Mouse (Mus musculus) left cerebral cortex, adult 2 months (tissue): ENCODE data around the gene Jazf1. TPM values are rescaled to one million over a fixed set of nuclear protein-coding genes. Genes with fewer than 3 reads are reported as not detected.
A peak's percentile ranks its signal among the peaks of the same experiment; 100 is the strongest.

ENCODE experiments used
- DNase-seq, 2 experiments: peaks; one replicate each; pipeline ENCODE4 v3.0.0; 2021 to 2022; ENCODE audit warnings: low spot score in 2 of 2, mixed read lengths in 1 of 2; ENCODE audit errors: extremely low spot score in 1 of 2
- H3K27ac ChIP-seq: fragments of 200-600 bp; 2 replicates; pipeline ENCODE4 v1.8.1; 2022
- H3K4me3 ChIP-seq: fragments of 200-600 bp; 2 replicates; pipeline ENCODE4 v1.8.1; 2022
- CTCF ChIP-seq: fragments of 200-600 bp; IDR thresholded peaks from 2 replicates; pipeline ENCODE4 v1.8.1; 2022; ENCODE audit warnings: antibody characterized with exemption, mild to moderate bottlenecking, moderate library complexity
- intact Hi-C: fragments of 180-260 bp; cut with DNase I; formaldehyde crosslinking; loops from one replicate; pipeline ENCODE4 v1.15.1; 2025
- total RNA-seq, 2 experiments: library from RNA; stranded (reverse); gene quantifications; 2 replicates each; pipeline ENCODE4 v1.2.3; 2021

The Jazf1 gene
- total RNA-seq, 2 experiments from 2014 or later: 25.8 to 29.0 TPM

DNA sequence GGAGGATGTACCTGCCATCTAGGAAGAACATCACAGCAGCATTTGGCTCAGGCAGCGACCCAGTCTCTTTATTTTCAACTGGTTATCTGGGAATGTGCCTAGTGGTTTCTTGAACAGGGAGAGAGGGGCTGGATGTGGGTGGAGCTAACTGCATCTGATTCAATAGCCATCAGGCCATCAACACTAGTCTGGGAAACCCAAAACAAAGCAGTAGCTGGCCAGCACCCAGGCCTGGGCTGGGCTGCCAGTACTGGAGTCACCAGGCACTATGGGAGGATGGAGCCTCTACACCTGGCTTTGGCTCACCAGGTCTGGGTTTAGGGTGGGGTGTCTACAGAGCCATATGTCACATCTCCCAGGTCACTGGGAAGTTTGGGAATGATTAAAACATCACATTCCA, 271.7 kb downstream of the Jazf1 start:
- TF ChIP-seq CTCF: no peak
- no peak overlapping the region for H3K4me3 ChIP-seq
- no peak overlapping the region for H3K27ac ChIP-seq
- intact Hi-C loops: loop anchor here (2.0 kb wide), 1 partner anchor 24 kb away; no protein-coding TSS in a partner anchor
- no peak for DNase-seq

- TF ChIP-seq CTCF: no peak
- Histone ChIP-seq H3K27ac (peak overlapping the region; percentile 48; the same call in 1 of the 2 replicates), H3K4me3 (no peak overlapping the region)
- intact Hi-C loops: loop anchor here (2.0 kb wide), 1 partner anchor 25 kb away; no protein-coding TSS in a partner anchor
- DNase-seq: peak in 1 of 2 experiments; percentile 28
Measured at GRCm38 (mm10) chr6:52796035-52796598, 272.3 kb downstream of the Jazf1 start.

- H3K27ac ChIP-seq: peak overlapping the region; percentile 55; the same call in 1 of the 2 replicates
Measured at GRCm38 (mm10) chr6:52795029-52795841, 273.2 kb downstream of the Jazf1 start.

DNA sequence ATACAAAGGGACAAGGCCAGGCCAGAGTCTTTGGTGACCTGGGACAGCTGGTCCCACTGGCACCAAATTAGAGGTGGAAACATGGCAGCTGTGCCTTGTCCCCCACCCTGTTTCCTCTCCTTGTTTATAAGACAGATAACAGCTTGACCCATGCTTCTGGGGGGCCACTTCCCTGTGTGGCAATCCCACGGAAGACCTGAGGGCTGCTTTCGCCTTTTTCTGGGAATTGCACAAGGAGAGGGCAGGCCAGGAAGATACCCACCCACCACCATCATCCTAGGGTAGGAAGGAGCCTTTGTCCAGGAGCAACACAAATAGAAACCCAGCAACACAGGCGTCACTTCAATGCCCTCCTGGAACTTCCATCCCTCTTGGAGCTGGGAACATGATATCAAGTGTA, 276.0 kb downstream of the Jazf1 start:
- Histone ChIP-seq H3K4me3 (no peak overlapping the region), H3K27ac (no peak overlapping the region)
- TF ChIP-seq CTCF: no peak
- intact Hi-C loops: no loop called here
- DNase-seq: no peak

More at GRCm38 (mm10) chr6:52795029-52795841, 273.2 kb downstream of the Jazf1 start:
- no peak for TF ChIP-seq CTCF
- intact Hi-C loops: no loop called here
- DNase-seq: no peak
- no peak overlapping the region for H3K4me3 ChIP-seq

GRCm38 (mm10) chr6:52790781-52791180, 277.6 kb downstream of the Jazf1 start:
- DNase-seq: no peak
- no peak overlapping the region for H3K27ac ChIP-seq
- TF ChIP-seq CTCF: no peak

DNA sequence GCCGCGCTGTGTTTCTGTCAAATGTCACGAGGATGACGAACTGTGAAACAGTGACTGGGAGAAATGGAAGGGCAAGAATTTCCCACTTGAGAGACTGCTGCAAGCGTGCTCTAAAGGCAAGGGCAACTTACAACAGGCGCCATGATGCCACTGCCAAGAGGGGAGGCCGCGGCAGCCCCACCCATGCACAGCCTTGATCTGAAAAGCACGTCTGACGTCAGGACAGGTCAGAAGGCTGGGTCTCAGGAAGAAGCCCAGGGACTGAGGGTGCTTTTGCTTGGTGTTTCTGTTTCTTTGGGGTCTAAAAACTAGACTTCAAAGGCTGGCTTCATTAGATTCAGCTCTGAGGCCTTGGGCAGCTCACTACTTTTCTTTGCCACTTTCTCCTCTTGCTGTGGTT, 278.1 kb downstream of the Jazf1 start:
- Histone ChIP-seq H3K27ac (no peak overlapping the region), H3K4me3 (no peak overlapping the region)
- intact Hi-C loops: no loop called here
- no peak for TF ChIP-seq CTCF
- DNase-seq: no peak

More at GRCm38 (mm10) chr6:52790781-52791180, 277.6 kb downstream of the Jazf1 start:
- no peak overlapping the region for H3K4me3 ChIP-seq
- intact Hi-C loops: no loop called here

DNA sequence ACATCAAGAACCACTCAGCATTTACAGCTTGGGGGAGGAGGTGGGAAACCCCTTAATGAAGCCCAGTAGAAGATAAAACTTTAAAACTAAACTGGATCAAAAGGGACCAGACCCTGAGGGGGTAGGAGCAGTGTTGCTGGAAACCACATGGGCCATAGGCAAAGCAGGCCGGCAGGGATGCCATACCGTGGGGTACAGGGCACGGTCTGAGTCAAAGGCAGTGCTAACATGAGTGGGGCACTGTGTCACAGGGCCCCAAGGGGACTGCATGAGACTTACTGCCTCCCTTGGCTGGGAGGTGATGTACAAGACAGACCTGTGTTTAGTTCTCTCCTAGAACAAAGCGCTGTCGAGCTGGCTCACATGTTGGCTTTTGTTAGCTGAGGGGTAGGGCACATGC, 288.9 kb downstream of the Jazf1 start:
- intact Hi-C loops: no loop called here
- Histone ChIP-seq H3K27ac (no peak overlapping the region), H3K4me3 (no peak overlapping the region)
- TF ChIP-seq CTCF: no peak
- no peak for DNase-seq

- Histone ChIP-seq H3K4me3 (no peak overlapping the region), H3K27ac (no peak overlapping the region)
- intact Hi-C loops: no loop called here
- DNase-seq: no peak
- no peak for TF ChIP-seq CTCF
Measured at GRCm38 (mm10) chr6:52778523-52778922, 289.9 kb downstream of the Jazf1 start.

DNA sequence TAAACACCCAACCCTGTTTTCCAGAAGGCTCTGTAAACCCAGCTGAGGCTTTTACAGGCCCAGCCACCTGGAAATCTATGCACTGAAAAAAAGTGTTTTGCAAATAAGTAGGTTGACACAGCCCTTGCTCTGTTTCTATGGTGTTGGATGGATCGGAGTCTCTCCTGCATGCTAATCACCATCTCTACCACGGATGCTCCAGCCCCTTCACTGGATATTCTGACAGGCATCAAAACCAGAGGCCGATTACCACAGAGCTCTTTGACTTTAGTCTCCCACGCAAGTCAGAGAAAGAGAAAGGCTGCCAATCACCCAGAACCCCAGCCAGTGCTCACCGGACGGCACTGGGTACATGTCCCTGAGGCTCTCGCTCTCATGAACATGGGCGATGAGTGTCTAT, 291.4 kb downstream of the Jazf1 start:
- intact Hi-C loops: no loop called here
- Histone ChIP-seq H3K27ac (no peak overlapping the region), H3K4me3 (no peak overlapping the region)
- DNase-seq: no peak
- TF ChIP-seq CTCF: no peak

DNA sequence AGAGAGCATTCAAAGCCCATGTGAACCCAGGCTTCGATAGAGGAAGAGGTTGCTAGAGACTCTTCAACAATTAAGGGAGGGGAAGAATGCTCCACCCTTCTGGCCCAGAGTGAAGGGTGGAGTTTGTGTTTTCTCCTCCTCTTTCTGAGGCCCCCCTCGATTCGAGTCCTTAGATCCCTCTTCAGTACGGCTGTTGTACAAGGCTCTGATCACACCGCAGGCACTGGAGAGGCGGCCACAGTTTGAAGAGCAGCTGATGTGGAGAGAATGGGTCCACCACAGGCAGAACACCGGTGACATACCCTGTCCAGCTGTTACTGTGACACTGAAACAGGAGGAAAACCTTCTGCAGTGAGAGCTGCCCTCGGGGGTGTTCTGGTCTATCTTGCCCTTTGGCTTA, 292.5 kb downstream of the Jazf1 start:
- no peak for DNase-seq
- intact Hi-C loops: no loop called here
- no peak overlapping the region for H3K4me3 ChIP-seq
- TF ChIP-seq CTCF: no peak
- H3K27ac ChIP-seq: no peak overlapping the region

DNA sequence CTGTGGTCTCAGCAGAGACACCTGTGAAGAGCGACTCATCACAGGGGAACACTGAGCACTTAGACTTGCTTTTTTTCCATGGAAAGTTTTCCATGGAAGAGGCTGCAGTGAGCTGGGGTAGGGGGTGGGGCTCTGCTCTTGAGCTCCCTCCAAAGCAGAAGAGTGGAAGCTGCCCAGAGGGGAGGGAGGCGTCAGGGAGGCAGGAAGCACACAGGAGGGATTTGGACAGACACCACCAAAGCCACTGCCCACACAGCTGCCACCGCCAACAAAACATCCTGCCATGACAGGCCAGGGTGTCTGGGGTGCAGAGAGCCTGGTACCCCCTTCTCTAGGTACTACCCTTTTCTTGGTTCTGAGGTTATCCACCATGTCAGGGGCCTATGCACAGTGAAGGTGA, 293.1 kb downstream of the Jazf1 start:
- DNase-seq: no peak
- no peak for TF ChIP-seq CTCF
- intact Hi-C loops: no loop called here

GRCm38 (mm10) chr6:52773132-52773531, 295.3 kb downstream of the Jazf1 start:
- H3K27ac ChIP-seq: no peak overlapping the region
- no peak overlapping the region for H3K4me3 ChIP-seq
- TF ChIP-seq CTCF: no peak
- DNase-seq: no peak
- intact Hi-C loops: no loop called here

More for the DNA sequence above, 293.1 kb downstream of the Jazf1 start:
- no peak overlapping the region for H3K27ac ChIP-seq
- no peak overlapping the region for H3K4me3 ChIP-seq
